Mouse (Mus musculus): ENCODE measurements around the gene Gm20388.
A peak's percentile ranks its signal among the peaks of the same experiment; 100 is the strongest.

DNA sequence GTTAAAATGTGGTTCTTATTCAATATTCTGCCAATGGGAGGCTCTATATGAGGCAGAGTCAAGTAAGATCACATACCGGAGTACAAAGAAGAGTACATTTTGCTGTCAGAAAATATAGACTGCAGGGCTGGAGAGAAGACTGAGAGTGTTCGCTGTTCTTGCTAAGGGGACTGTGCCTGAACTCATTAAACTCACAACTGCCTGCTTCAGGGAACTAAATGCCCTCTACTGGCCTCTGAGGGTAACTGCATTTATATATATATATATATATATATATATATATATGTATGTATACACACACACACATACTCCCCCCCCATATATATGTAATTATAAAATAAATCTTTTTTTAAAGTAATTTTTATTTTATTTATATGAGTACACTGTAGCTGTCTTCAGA, 4056.3 kb downstream of the Gm20388 start:
- TF ChIP-seq CTCF (IDR thresholded peaks at IDR 0.05; ENCODE audit: low read depth) (peak; percentile 54), EP300 (IDR thresholded peaks at IDR 0.05; ENCODE audit: low read depth) (no peak)

All from liver, embryonic 14.5 days (tissue).